Mouse (Mus musculus) hindbrain, embryonic 15.5 days (tissue): ENCODE measurements around the gene Uhmk1. TPM values are rescaled to one million over a fixed set of nuclear protein-coding genes. Genes with fewer than 3 reads are reported as not detected.

Experiments
- ATAC-seq: fragments of 200-750 bp; cut with Nextera tagmentation; 2 replicates; pipeline ENCODE4 v1.8.0; 2017; ENCODE audit warnings: low read depth, moderate number of reproducible peaks, moderate TSS enrichment; ENCODE audit not compliant: low FRiP score
- H3K27ac ChIP-seq: fragments of 300-500 bp; sonication (generic); replicated peaks from 2 replicates; pipeline ENCODE4 v1.5.1; 2015; ENCODE audit warnings: mild to moderate bottlenecking, inconsistent platforms
- H3K27me3 ChIP-seq: fragments of 300-500 bp; sonication (generic); 2 replicates; pipeline ENCODE4 v1.6.1; 2015; ENCODE audit warnings: control low read depth, inconsistent platforms
- H3K36me3 ChIP-seq: fragments of 300-500 bp; sonication (generic); 2 replicates; pipeline ENCODE4 v1.6.1; 2015; ENCODE audit warnings: control low read depth, inconsistent platforms
- H3K4me1 ChIP-seq: fragments of 300-500 bp; sonication (generic); replicated peaks from 2 replicates; pipeline ENCODE4 v1.6.1; 2015; ENCODE audit warnings: control low read depth, inconsistent platforms
- H3K4me2 ChIP-seq: fragments of 300-500 bp; sonication (generic); 2 replicates; pipeline ENCODE4 v1.6.1; 2015; ENCODE audit warnings: moderate library complexity, mild to moderate bottlenecking, inconsistent platforms
- H3K4me3 ChIP-seq: fragments of 300-500 bp; sonication (generic); 2 replicates; pipeline ENCODE4 v1.5.1; 2015; ENCODE audit warnings: mild to moderate bottlenecking, inconsistent platforms
- H3K9ac ChIP-seq: fragments of 300-500 bp; sonication (generic); 2 replicates; pipeline ENCODE4 v1.6.1; 2015; ENCODE audit warnings: inconsistent platforms
- H3K9me3 ChIP-seq: fragments of 300-500 bp; sonication (generic); 2 replicates; pipeline ENCODE4 v1.6.1; 2016; ENCODE audit warnings: control low read depth, inconsistent platforms
- WGBS: fragments of 180-500 bp; shearing (Covaris S2); methylation state at CpG from one replicate; pipeline ENCODE4 v1.1.7; 2015; 5-methylcytosine and 5-hydroxymethylcytosine counted together
- polyA plus RNA-seq: library from polyadenylated mRNA; unstranded; fragments of >200 nt; fragmentation: Nextera tagmentation; extraction: Ambion mirVana; gene quantifications from 2 replicates; pipeline ENCODE4 v1.2.1, GENCODE M21; 2015

The Uhmk1 gene
- polyA plus RNA-seq, 1 experiment from 2014 or later, result 9.6 TPM

GRCm38 (mm10) chr1:170206395-170206794 lies 8.8 kb downstream of the Uhmk1 start:
- Histone ChIP-seq H3K4me3 (no peak overlapping the region), H3K4me2 (no peak overlapping the region), H3K4me1 (no peaks in the 10 kb centered on the region), H3K27ac (no peak overlapping the region), H3K9me3 (no peaks in the 10 kb centered on the region), H3K9ac (no peak overlapping the region), H3K36me3 (peaks cover 63% of the 10 kb centered on the region), H3K27me3 (no peaks in the 10 kb centered on the region)
- 97% methylated on average over 6 of the region's 6 CpGs for WGBS
- no peak for ATAC-seq

DNA sequence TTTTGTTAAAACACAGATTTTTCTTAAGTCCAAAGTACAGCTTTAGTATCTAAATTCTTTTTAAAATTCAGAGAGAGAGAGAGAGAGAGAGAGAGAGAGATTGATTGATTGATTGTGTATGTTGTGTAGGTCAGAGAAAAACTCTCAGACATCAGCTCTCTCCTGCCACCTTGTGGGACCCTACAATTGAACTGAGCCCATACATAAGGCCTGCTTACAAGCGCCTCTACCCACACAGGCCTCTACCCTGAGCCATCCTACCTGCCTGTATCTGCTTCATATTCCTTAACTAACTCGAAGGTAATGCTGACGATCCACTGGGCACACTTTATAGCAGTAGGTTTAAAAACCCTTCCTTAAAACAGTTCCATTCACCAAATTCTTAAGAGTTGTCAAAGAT lies 14.8 kb downstream of the Uhmk1 start:
- Histone ChIP-seq H3K36me3 (peaks cover 69% of the 10 kb centered on the region), H3K27ac (no peak overlapping the region), H3K27me3 (no peaks in the 10 kb centered on the region), H3K9ac (no peak overlapping the region), H3K4me3 (no peak overlapping the region), H3K4me2 (no peak overlapping the region), H3K9me3 (no peaks in the 10 kb centered on the region), H3K4me1 (no peaks in the 10 kb centered on the region)
- no peak for ATAC-seq
- 82% methylated on average over 3 of the region's 3 CpGs for WGBS

DNA sequence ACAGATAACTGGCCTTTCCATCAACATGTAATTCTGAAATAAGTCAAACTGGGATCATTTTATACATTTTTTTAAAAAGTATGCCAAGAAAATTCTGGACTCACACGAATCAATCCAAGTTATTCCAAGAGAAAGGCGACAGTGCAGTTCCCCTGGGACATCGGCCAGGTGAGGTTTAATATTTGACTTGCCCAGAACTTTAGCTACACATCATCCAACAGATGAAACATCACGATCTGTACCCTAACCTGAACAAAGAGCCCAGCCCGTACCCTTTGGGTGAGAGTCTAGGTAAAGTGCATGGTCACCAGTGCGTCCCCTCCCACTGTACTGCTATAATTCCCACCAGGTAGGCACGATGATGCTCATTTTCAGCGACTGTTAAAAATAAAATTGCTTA lies 19.0 kb downstream of the Uhmk1 start:
- Histone ChIP-seq H3K4me2 (no peak overlapping the region), H3K27me3 (no peaks in the 10 kb centered on the region), H3K36me3 (peaks cover 80% of the 10 kb centered on the region), H3K9me3 (no peaks in the 10 kb centered on the region), H3K27ac (no peak overlapping the region), H3K4me3 (no peak overlapping the region), H3K4me1 (no peaks in the 10 kb centered on the region), H3K9ac (no peak overlapping the region)
- 94% methylated on average over 8 of the region's 8 CpGs for WGBS
- no peak for ATAC-seq

- WGBS, result 81% methylated on average over 1 of the region's 1 CpGs
- Histone ChIP-seq H3K27me3 (no peaks in the 10 kb centered on the region), H3K9me3 (no peaks in the 10 kb centered on the region), H3K9ac (no peak overlapping the region), H3K36me3 (peaks cover 44% of the 10 kb centered on the region), H3K4me1 (no peaks in the 10 kb centered on the region), H3K4me3 (no peak overlapping the region), H3K4me2 (no peak overlapping the region), H3K27ac (no peak overlapping the region)
- no peak for ATAC-seq
Observed at GRCm38 (mm10) chr1:170191925-170192324, 23.3 kb downstream of the Uhmk1 start.

DNA sequence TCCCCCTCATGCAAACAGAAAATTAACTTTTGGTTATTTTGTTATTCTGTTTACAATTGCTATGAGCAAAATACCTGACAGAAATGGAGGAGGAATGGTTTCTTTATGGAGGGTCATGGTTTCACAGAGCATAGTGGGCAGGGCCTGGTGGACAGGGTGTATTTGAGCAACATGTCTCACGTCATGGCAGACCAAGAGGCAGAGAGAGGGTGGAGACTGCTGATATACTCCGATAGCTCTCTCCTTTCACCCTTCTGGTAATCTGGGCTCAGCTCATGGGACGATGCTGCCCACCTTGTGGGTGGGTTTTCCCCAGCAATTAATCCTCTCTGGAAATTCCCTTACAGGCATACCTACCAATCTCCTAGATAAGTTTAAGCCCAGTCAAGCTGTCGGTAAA lies 25.0 kb downstream of the Uhmk1 start:
- Histone ChIP-seq H3K36me3 (peaks cover 27% of the 10 kb centered on the region), H3K4me3 (no peak overlapping the region), H3K27ac (no peak overlapping the region), H3K27me3 (no peaks in the 10 kb centered on the region), H3K9me3 (no peaks in the 10 kb centered on the region), H3K9ac (no peak overlapping the region), H3K4me1 (no peaks in the 10 kb centered on the region), H3K4me2 (no peak overlapping the region)
- ATAC-seq, result no peak
- 93% methylated on average over 4 of the region's 4 CpGs for WGBS

DNA sequence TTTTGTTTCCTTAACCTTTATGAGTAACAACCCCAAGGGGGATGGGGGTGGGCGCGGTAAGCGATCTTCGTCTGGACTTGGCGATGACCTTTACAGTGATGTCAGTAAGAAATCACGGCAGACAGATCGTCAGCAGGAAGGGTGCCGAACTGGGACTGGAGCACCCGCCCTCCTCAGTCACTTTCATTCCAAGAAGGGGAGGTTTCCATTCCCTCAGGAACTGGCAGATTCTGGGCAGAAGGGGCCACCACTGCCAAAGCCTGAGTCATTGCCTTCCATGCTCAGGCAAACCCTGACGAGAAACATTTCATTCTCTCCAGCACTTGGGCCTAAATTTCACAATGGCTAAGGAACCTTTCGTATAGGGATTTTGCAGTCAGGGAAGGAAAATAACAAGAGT lies 26.6 kb downstream of the Uhmk1 start:
- no peak for ATAC-seq
- H3K36me3 ChIP-seq, result peaks cover 12% of the 10 kb centered on the region
- no peak overlapping the region for H3K9ac ChIP-seq
- H3K4me3 ChIP-seq, result no peak overlapping the region
- 88% methylated on average over 11 of the region's 11 CpGs for WGBS
- H3K4me2 ChIP-seq, result no peak overlapping the region
- H3K4me1 ChIP-seq, result no peaks in the 10 kb centered on the region
- H3K9me3 ChIP-seq, result no peaks in the 10 kb centered on the region
- no peak overlapping the region for H3K27ac ChIP-seq
- no peaks in the 10 kb centered on the region for H3K27me3 ChIP-seq

DNA sequence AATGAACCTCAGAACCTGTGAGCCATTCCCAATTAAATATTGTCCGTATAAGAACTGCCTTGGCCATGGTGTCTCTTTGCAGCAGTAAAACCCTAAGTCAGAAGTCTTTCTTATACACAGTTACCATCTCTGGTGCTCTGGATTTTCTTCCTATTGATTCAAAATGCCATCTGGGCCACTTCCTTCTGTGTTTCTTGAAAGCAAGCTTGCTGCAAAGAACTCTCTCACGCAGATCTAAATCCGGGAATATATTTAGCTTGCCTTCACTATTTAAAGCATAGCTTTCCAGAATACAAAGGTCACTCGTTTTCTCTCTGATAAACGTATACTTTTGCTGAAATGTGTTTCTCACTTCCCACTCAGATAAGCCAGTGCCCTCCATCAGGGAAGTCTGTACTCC lies 28.7 kb downstream of the Uhmk1 start:
- ATAC-seq, result no peak
- no peak overlapping the region for H3K27ac ChIP-seq
- no peaks in the 10 kb centered on the region for H3K36me3 ChIP-seq
- H3K4me2 ChIP-seq, result no peak overlapping the region
- no peaks in the 10 kb centered on the region for H3K4me1 ChIP-seq
- no peaks in the 10 kb centered on the region for H3K27me3 ChIP-seq
- no peak overlapping the region for H3K9ac ChIP-seq
- no peak overlapping the region for H3K4me3 ChIP-seq
- WGBS, result 88% methylated on average over 5 of the region's 5 CpGs
- H3K9me3 ChIP-seq, result no peaks in the 10 kb centered on the region

GRCm38 (mm10) chr1:170185137-170185536 lies 30.1 kb downstream of the Uhmk1 start:
- no peak overlapping the region for H3K4me3 ChIP-seq
- ATAC-seq, result no peak
- no peaks in the 10 kb centered on the region for H3K27me3 ChIP-seq
- no peak overlapping the region for H3K27ac ChIP-seq
- H3K36me3 ChIP-seq, result no peaks in the 10 kb centered on the region
- 92% methylated on average over 3 of the region's 3 CpGs for WGBS
- no peaks in the 10 kb centered on the region for H3K9me3 ChIP-seq
- no peak overlapping the region for H3K9ac ChIP-seq
- H3K4me2 ChIP-seq, result no peak overlapping the region
- no peaks in the 10 kb centered on the region for H3K4me1 ChIP-seq

DNA sequence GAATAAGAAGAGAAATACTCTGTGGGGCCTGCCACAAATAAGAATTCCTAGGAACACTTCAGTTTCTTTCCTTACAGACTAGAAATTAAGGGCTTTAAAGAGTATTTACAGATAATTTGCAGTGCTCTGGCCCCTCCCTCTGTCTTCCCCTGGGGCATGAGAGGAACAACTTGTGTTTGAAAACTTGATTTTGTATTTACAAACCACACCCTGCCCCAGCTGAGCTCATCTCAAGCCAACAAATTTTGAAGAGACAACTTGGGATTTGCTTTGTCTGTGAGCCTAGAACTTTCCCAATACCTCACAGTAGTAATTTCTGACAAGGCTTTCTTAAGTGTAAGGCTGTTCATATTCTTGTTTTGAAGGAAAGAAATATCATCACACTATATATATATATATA lies 32.5 kb downstream of the Uhmk1 start:
- H3K4me1 ChIP-seq, result no peaks in the 10 kb centered on the region
- no peaks in the 10 kb centered on the region for H3K9me3 ChIP-seq
- no peaks in the 10 kb centered on the region for H3K36me3 ChIP-seq
- no peaks in the 10 kb centered on the region for H3K27me3 ChIP-seq
- no peak overlapping the region for H3K4me2 ChIP-seq
- H3K9ac ChIP-seq, result no peak overlapping the region
- no peak for ATAC-seq
- no peak overlapping the region for H3K27ac ChIP-seq
- no peak overlapping the region for H3K4me3 ChIP-seq

GRCm38 (mm10) chr1:170176661-170177239 lies 38.4 kb downstream of the Uhmk1 start:
- ATAC-seq, result no peak
- 85% methylated on average over 8 of the region's 8 CpGs for WGBS
- H3K4me2 ChIP-seq, result no peak overlapping the region

GRCm38 (mm10) chr1:170175848-170176247 lies 39.3 kb downstream of the Uhmk1 start:
- H3K4me1 ChIP-seq, result peaks cover 24% of the 10 kb centered on the region
- no peaks in the 10 kb centered on the region for H3K27me3 ChIP-seq
- peak overlapping the region; percentile 66 for H3K4me2 ChIP-seq
- 57% methylated on average over 6 of the region's 6 CpGs for WGBS
- H3K9ac ChIP-seq, result no peak overlapping the region
- no peak for ATAC-seq
- no peak overlapping the region for H3K4me3 ChIP-seq
- H3K27ac ChIP-seq, result no peak overlapping the region; the same call in 1 of the 2 replicates
- H3K36me3 ChIP-seq, result no peaks in the 10 kb centered on the region
- no peaks in the 10 kb centered on the region for H3K9me3 ChIP-seq

More at GRCm38 (mm10) chr1:170176661-170177239, 38.4 kb downstream of the Uhmk1 start:
- no peak overlapping the region for H3K9ac ChIP-seq
- H3K27ac ChIP-seq, result no peak overlapping the region
- H3K27me3 ChIP-seq, result no peaks in the 10 kb centered on the region
- peaks cover 24% of the 10 kb centered on the region for H3K4me1 ChIP-seq
- H3K9me3 ChIP-seq, result no peaks in the 10 kb centered on the region
- no peaks in the 10 kb centered on the region for H3K36me3 ChIP-seq
- no peak overlapping the region for H3K4me3 ChIP-seq

DNA sequence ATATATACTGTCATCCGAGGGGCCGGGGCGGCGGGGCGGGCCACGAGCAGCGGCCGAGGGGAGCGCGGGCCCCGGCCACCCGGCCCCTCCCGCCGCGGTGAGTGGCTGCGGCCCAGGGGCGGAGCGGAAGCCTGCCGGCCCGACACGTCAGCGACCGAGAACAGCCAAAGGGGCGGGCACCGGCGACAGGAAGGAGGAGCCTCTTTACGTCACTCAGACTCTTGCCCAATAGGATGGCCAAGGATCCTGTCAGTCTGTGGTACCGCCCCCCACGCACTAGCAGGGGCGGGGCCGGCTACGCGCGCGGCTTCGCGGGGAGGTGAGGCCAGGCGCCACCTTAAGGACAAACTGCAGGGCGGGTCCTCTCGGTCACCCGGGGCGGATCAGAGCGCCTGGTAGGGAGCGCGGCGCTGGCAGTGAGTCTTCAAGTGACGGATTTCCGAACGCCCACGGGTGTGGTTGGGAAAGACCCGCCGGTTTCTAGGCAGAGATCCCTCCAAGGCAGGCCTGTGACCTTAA lies 40.3 kb downstream of the Uhmk1 start, which contains the start of gene Uap1:
Gene Uap1, minus strand, starts transcription at position 144 of the 519 bp plus-strand sequence.
- peak within 1 kb of the TSS; percentile 75 for H3K4me3 ChIP-seq
- peak within 1 kb of the TSS; percentile 77 for H3K9ac ChIP-seq
- H3K4me2 ChIP-seq, result peak within 1 kb of the TSS; percentile 66
- H3K9me3 ChIP-seq, result no peaks in the 10 kb centered on the region
- no peaks in the 10 kb centered on the region for H3K27me3 ChIP-seq
- peak; percentile 100 for ATAC-seq
- H3K4me1 ChIP-seq, result peaks cover 24% of the 10 kb centered on the region
- whole genome bisulfite sequencing, result under 1% methylated on average over 52 of the region's 52 CpGs
- H3K27ac ChIP-seq, result peak within 1 kb of the TSS; percentile 91
- no peaks in the 10 kb centered on the region for H3K36me3 ChIP-seq
